Mouse (Mus musculus): Measurements from ENCODE around the gene Gm17542.

Gene Gm17542

GRCm38 (mm10) chr10:58700160-58700559 is 17.9 kb downstream of the Gm17542 start:
- Histone ChIP-seq H3K9me3 (ENCODE audit: low read length) (no peaks in the 10 kb centered on the region), H3K27me3 (ENCODE audit: insufficient read depth, low read length) (no peaks in the 10 kb centered on the region), H3K4me3 (replicated peaks; ENCODE audit: low read length) (no peak overlapping the region), H3K4me1 (replicated peaks; ENCODE audit: low read depth, low read length) (no peaks in the 10 kb centered on the region), H3K36me3 (ENCODE audit: insufficient read depth, low read length) (no peaks in the 10 kb centered on the region)
- TF ChIP-seq POU5F1 (IDR thresholded peaks at IDR 0.05; ENCODE audit: borderline replicate concordance, low read length), result no peak
- no peak for TF ChIP-seq NANOG (IDR thresholded peaks at IDR 0.05; ENCODE audit: borderline replicate concordance, low read length)
- no peak for TF ChIP-seq CTCF (conservative IDR thresholded peaks at IDR 0.05; ENCODE audit: low read length)

GRCm38 (mm10) chr10:58698955-58699354 is 19.1 kb downstream of the Gm17542 start:
- TF ChIP-seq CTCF (conservative IDR thresholded peaks at IDR 0.05; ENCODE audit: low read length), result no peak
- TF ChIP-seq NANOG (IDR thresholded peaks at IDR 0.05; ENCODE audit: borderline replicate concordance, low read length), result no peak
- TF ChIP-seq POU5F1 (IDR thresholded peaks at IDR 0.05; ENCODE audit: borderline replicate concordance, low read length), result no peak
- no peaks in the 10 kb centered on the region for H3K4me1 ChIP-seq (replicated peaks; ENCODE audit: low read depth, low read length)
- no peak overlapping the region for H3K4me3 ChIP-seq (replicated peaks; ENCODE audit: low read length)
- no peaks in the 10 kb centered on the region for H3K9me3 ChIP-seq (ENCODE audit: low read length)
- H3K27me3 ChIP-seq (ENCODE audit: insufficient read depth, low read length), result no peaks in the 10 kb centered on the region
- no peaks in the 10 kb centered on the region for H3K36me3 ChIP-seq (ENCODE audit: insufficient read depth, low read length)

- Histone ChIP-seq H3K9me3 (ENCODE audit: low read length) (peaks cover 16% of the 10 kb centered on the region), H3K4me1 (replicated peaks; ENCODE audit: low read depth, low read length) (no peaks in the 10 kb centered on the region), H3K36me3 (ENCODE audit: insufficient read depth, low read length) (no peaks in the 10 kb centered on the region), H3K4me3 (replicated peaks; ENCODE audit: low read length) (no peak overlapping the region), H3K27me3 (ENCODE audit: insufficient read depth, low read length) (no peaks in the 10 kb centered on the region)
- TF ChIP-seq POU5F1 (IDR thresholded peaks at IDR 0.05; ENCODE audit: borderline replicate concordance, low read length), result no peak
- TF ChIP-seq NANOG (IDR thresholded peaks at IDR 0.05; ENCODE audit: borderline replicate concordance, low read length), result no peak
- no peak for TF ChIP-seq CTCF (conservative IDR thresholded peaks at IDR 0.05; ENCODE audit: low read length)
Measured at GRCm38 (mm10) chr10:58691051-58691450, 27.0 kb downstream of the Gm17542 start.

- H3K27me3 ChIP-seq (ENCODE audit: insufficient read depth, low read length), result peaks cover 16% of the 10 kb centered on the region
- no peaks in the 10 kb centered on the region for H3K9me3 ChIP-seq (ENCODE audit: low read length)
- peaks cover 6% of the 10 kb centered on the region for H3K4me1 ChIP-seq (replicated peaks; ENCODE audit: low read depth, low read length)
- H3K36me3 ChIP-seq (ENCODE audit: insufficient read depth, low read length), result no peaks in the 10 kb centered on the region
- no peak overlapping the region for H3K4me3 ChIP-seq (replicated peaks; ENCODE audit: low read length)
- no peak for TF ChIP-seq CTCF (conservative IDR thresholded peaks at IDR 0.05; ENCODE audit: low read length)
- no peak for TF ChIP-seq POU5F1 (IDR thresholded peaks at IDR 0.05; ENCODE audit: borderline replicate concordance, low read length)
- no peak for TF ChIP-seq NANOG (IDR thresholded peaks at IDR 0.05; ENCODE audit: borderline replicate concordance, low read length)
Measured at GRCm38 (mm10) chr10:58679298-58679697, 38.7 kb downstream of the Gm17542 start.

- H3K4me3 ChIP-seq (replicated peaks; ENCODE audit: low read length), result peak within 1 kb of the TSS; percentile 60
- TF ChIP-seq NANOG (IDR thresholded peaks at IDR 0.05; ENCODE audit: borderline replicate concordance, low read length) (no peak), CTCF (conservative IDR thresholded peaks at IDR 0.05; ENCODE audit: low read length) (peak; percentile 83)
- H3K27me3 ChIP-seq (ENCODE audit: insufficient read depth, low read length), result peaks cover 21% of the 10 kb centered on the region
- H3K36me3 ChIP-seq (ENCODE audit: insufficient read depth, low read length), result no peaks in the 10 kb centered on the region
- H3K4me1 ChIP-seq (replicated peaks; ENCODE audit: low read depth, low read length), result peaks cover 6% of the 10 kb centered on the region
- no peaks in the 10 kb centered on the region for H3K9me3 ChIP-seq (ENCODE audit: low read length)
Measured at GRCm38 (mm10) chr10:58675533-58675932, 42.5 kb downstream of the Gm17542 start, which contains the start of gene Edar. Gene Edar (minus strand): TSS chr10:58675654.

- Histone ChIP-seq H3K4me3 (replicated peaks; ENCODE audit: low read length) (no peak overlapping the region), H3K9me3 (ENCODE audit: low read length) (no peaks in the 10 kb centered on the region), H3K36me3 (ENCODE audit: insufficient read depth, low read length) (no peaks in the 10 kb centered on the region), H3K27me3 (ENCODE audit: insufficient read depth, low read length) (peaks cover 21% of the 10 kb centered on the region), H3K4me1 (replicated peaks; ENCODE audit: low read depth, low read length) (peaks cover 6% of the 10 kb centered on the region)
- TF ChIP-seq NANOG (IDR thresholded peaks at IDR 0.05; ENCODE audit: borderline replicate concordance, low read length) (no peak), POU5F1 (IDR thresholded peaks at IDR 0.05; ENCODE audit: borderline replicate concordance, low read length) (no peak), CTCF (conservative IDR thresholded peaks at IDR 0.05; ENCODE audit: low read length) (peak; percentile 69)
Measured at GRCm38 (mm10) chr10:58673278-58674061, 44.5 kb downstream of the Gm17542 start.

GRCm38 (mm10) chr10:58672557-58673277 is 45.3 kb downstream of the Gm17542 start:
- TF ChIP-seq CTCF (conservative IDR thresholded peaks at IDR 0.05; ENCODE audit: low read length) (no peak), POU5F1 (IDR thresholded peaks at IDR 0.05; ENCODE audit: borderline replicate concordance, low read length) (no peak), NANOG (IDR thresholded peaks at IDR 0.05; ENCODE audit: borderline replicate concordance, low read length) (no peak)
- no peaks in the 10 kb centered on the region for H3K9me3 ChIP-seq (ENCODE audit: low read length)
- H3K27me3 ChIP-seq (ENCODE audit: insufficient read depth, low read length), result peaks cover 21% of the 10 kb centered on the region
- H3K4me1 ChIP-seq (replicated peaks; ENCODE audit: low read depth, low read length), result peaks cover 6% of the 10 kb centered on the region
- H3K36me3 ChIP-seq (ENCODE audit: insufficient read depth, low read length), result no peaks in the 10 kb centered on the region
- H3K4me3 ChIP-seq (replicated peaks; ENCODE audit: low read length), result no peak overlapping the region

GRCm38 (mm10) chr10:58663868-58664267 is 54.1 kb downstream of the Gm17542 start:
- H3K4me1 ChIP-seq (replicated peaks; ENCODE audit: low read depth, low read length), result peaks cover 8% of the 10 kb centered on the region
- no peaks in the 10 kb centered on the region for H3K36me3 ChIP-seq (ENCODE audit: insufficient read depth, low read length)
- TF ChIP-seq NANOG (IDR thresholded peaks at IDR 0.05; ENCODE audit: borderline replicate concordance, low read length), result no peak
- TF ChIP-seq POU5F1 (IDR thresholded peaks at IDR 0.05; ENCODE audit: borderline replicate concordance, low read length), result no peak
- TF ChIP-seq CTCF (conservative IDR thresholded peaks at IDR 0.05; ENCODE audit: low read length), result no peak
- H3K4me3 ChIP-seq (replicated peaks; ENCODE audit: low read length), result no peak overlapping the region
- H3K27me3 ChIP-seq (ENCODE audit: insufficient read depth, low read length), result peaks cover 41% of the 10 kb centered on the region
- no peaks in the 10 kb centered on the region for H3K9me3 ChIP-seq (ENCODE audit: low read length)
